Mouse (Mus musculus): ENCODE data around the gene Fyco1. TPM values are rescaled to one million over a fixed set of nuclear protein-coding genes. Genes with fewer than 3 reads are reported as not detected.

The Fyco1 gene
- polyA plus RNA-seq, 1 experiment from 2014 or later: 3.8 TPM

DNA sequence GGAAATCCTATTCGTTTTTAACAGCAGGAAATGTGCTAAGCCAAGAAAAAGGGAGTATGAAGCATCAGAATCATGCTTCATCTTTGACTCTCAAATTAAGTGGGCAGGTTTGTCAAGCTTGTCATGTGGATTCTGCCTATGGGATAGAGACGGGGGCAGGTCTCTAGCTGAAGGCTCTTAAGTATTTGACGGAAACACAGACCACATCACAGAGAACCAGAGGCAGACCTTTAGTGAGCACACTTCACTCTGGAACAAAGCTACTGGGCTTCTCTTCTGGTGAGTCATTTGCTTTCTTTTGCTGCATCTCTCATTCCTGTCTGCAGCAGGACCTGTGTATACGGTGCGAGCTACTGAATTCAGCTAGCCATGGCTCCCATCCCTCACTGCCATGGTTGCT, 45.4 kb downstream of the Fyco1 start, which contains the start of gene Cxcr6:
Gene Cxcr6 (plus strand): TSS at position 209 of the 400 bp plus-strand sequence.
- no peak for ATAC-seq
- Histone ChIP-seq H3K9ac (ENCODE audit: low read depth, low read length) (no peak within 1 kb of the TSS), H3K4me3 (ENCODE audit: low read depth, low read length) (no peak within 1 kb of the TSS), H3K27me3 (replicated peaks; ENCODE audit: control insufficient read depth, insufficient read depth, low read length) (no peaks in the 10 kb centered on the region), H3K4me2 (replicated peaks; ENCODE audit: low read depth) (no peak within 1 kb of the TSS), H3K9me3 (ENCODE audit: control insufficient read depth) (no peaks in the 10 kb centered on the region), H3K36me3 (ENCODE audit: control insufficient read depth, insufficient read depth) (peaks cover 40% of the 10 kb centered on the region), H3K27ac (ENCODE audit: low read depth, low read length) (no peak within 1 kb of the TSS), H3K4me1 (replicated peaks; ENCODE audit: control insufficient read depth, insufficient read depth, low read length) (no peaks in the 10 kb centered on the region)
- TF ChIP-seq CTCF (IDR thresholded peaks at IDR 0.05; ENCODE audit: low read depth): no peak
- 97% methylated on average over 5 of the region's 5 CpGs for WGBS

DNA sequence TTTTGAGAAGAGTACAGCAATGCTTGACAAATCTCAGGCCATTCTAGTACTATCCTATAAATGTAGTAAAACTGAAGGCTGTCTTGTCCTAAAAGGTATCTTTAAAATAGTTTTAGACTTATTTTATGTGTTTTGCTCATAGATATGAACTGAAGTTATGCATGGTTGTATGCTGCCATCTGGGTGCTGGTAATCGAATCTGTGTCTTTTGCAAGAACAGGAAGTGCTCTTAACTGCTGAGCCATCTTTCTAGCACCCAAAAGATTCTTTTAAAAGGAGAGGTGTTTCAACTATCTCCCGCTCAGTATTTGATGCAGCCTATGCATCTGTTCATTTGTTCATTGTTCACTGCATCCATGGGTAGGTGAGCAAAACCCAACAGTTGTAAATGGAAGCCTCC, 46.5 kb downstream of the Fyco1 start:
- Histone ChIP-seq H3K4me3 (ENCODE audit: low read depth, low read length) (no peak overlapping the region), H3K27me3 (replicated peaks; ENCODE audit: control insufficient read depth, insufficient read depth, low read length) (no peaks in the 10 kb centered on the region), H3K36me3 (ENCODE audit: control insufficient read depth, insufficient read depth) (peaks cover 40% of the 10 kb centered on the region), H3K4me2 (replicated peaks; ENCODE audit: low read depth) (no peak overlapping the region), H3K27ac (ENCODE audit: low read depth, low read length) (no peak overlapping the region), H3K9me3 (ENCODE audit: control insufficient read depth) (no peaks in the 10 kb centered on the region), H3K9ac (ENCODE audit: low read depth, low read length) (no peak overlapping the region), H3K4me1 (replicated peaks; ENCODE audit: control insufficient read depth, insufficient read depth, low read length) (no peaks in the 10 kb centered on the region)
- no peak for TF ChIP-seq CTCF (IDR thresholded peaks at IDR 0.05; ENCODE audit: low read depth)
- no peak for ATAC-seq
- WGBS: 89% methylated on average over 2 of the region's 2 CpGs

DNA sequence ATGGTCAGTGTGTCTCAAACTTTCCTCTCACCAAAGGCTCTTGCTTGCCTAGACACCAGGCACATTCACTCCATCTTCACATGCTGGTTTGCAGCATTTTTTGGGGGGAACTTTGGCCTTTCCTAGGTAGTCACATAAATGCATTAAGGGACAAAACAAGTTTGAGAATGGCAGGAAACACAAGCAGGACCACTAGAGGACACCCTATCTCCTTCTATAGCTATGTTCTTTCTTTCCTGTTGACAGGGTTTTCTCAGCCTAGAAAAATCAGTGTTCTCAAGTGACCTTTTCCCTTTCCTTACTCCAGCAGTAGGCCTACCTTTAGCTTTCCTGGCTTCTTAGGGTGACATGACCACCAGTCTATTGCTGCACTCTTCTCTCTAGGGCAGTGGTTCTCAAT, 48.8 kb downstream of the Fyco1 start:
- H3K36me3 ChIP-seq (ENCODE audit: control insufficient read depth, insufficient read depth): peaks cover 49% of the 10 kb centered on the region
- H3K4me2 ChIP-seq (replicated peaks; ENCODE audit: low read depth): no peak overlapping the region
- no peak overlapping the region for H3K27ac ChIP-seq (ENCODE audit: low read depth, low read length)
- TF ChIP-seq CTCF (IDR thresholded peaks at IDR 0.05; ENCODE audit: low read depth): 0 out of 2 replicates have a peak, but pooled peaks have one; percentile 12
- no peaks in the 10 kb centered on the region for H3K27me3 ChIP-seq (replicated peaks; ENCODE audit: control insufficient read depth, insufficient read depth, low read length)
- no peaks in the 10 kb centered on the region for H3K9me3 ChIP-seq (ENCODE audit: control insufficient read depth)
- H3K4me3 ChIP-seq (ENCODE audit: low read depth, low read length): no peak overlapping the region
- no peak overlapping the region for H3K9ac ChIP-seq (ENCODE audit: low read depth, low read length)
- ATAC-seq: no peak
- H3K4me1 ChIP-seq (replicated peaks; ENCODE audit: control insufficient read depth, insufficient read depth, low read length): no peaks in the 10 kb centered on the region

DNA sequence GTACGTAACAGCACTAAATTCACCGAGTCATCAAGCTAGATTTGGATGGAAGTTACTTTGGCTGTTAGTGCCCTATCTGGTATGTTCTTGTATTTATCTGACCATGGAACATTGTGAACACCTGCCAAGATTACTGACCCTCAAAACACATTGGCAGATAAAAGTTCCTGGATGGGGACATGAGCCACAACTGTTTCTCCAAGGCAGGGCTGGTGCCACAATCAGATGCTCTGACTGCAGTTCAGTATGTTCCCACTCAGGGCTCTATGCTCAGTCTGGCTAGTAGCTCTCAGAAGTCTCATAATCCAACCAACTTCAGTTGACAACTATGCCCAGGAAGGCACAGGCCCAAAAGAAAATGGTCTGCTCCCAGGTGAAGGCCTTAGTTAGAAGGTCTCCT, 49.3 kb downstream of the Fyco1 start:
- ATAC-seq: no peak
- 94% methylated on average over 2 of the region's 2 CpGs for WGBS
- peaks cover 54% of the 10 kb centered on the region for H3K36me3 ChIP-seq (ENCODE audit: control insufficient read depth, insufficient read depth)
- no peak overlapping the region for H3K9ac ChIP-seq (ENCODE audit: low read depth, low read length)
- no peak overlapping the region for H3K27ac ChIP-seq (ENCODE audit: low read depth, low read length)
- no peak overlapping the region for H3K4me2 ChIP-seq (replicated peaks; ENCODE audit: low read depth)
- no peaks in the 10 kb centered on the region for H3K4me1 ChIP-seq (replicated peaks; ENCODE audit: control insufficient read depth, insufficient read depth, low read length)
- no peaks in the 10 kb centered on the region for H3K9me3 ChIP-seq (ENCODE audit: control insufficient read depth)
- no peak overlapping the region for H3K4me3 ChIP-seq (ENCODE audit: low read depth, low read length)
- no peak for TF ChIP-seq CTCF (IDR thresholded peaks at IDR 0.05; ENCODE audit: low read depth)
- H3K27me3 ChIP-seq (replicated peaks; ENCODE audit: control insufficient read depth, insufficient read depth, low read length): no peaks in the 10 kb centered on the region

DNA sequence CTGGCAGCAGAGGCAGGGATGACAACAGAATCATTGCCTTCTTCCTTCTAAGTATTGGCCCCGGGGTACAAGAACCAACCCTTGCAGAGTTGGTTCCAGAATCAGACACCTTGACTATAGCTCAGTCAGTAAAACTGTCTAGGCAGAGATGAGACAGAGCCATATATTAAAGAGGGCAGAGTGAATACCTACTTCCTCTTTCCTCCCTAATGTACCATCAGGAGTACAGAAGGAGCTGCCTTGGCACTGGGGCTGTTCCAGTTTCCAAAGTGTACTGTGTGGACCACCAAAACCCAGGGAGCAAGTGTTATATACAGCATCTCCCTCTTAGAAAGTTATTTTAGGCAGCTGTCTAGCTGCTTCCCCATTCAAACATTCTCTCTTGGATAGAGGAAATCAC, 50.2 kb downstream of the Fyco1 start:
- no peak for ATAC-seq
- no peak for TF ChIP-seq CTCF (IDR thresholded peaks at IDR 0.05; ENCODE audit: low read depth)
- Histone ChIP-seq H3K4me3 (ENCODE audit: low read depth, low read length) (no peak overlapping the region), H3K27me3 (replicated peaks; ENCODE audit: control insufficient read depth, insufficient read depth, low read length) (no peaks in the 10 kb centered on the region), H3K27ac (ENCODE audit: low read depth, low read length) (no peak overlapping the region), H3K36me3 (ENCODE audit: control insufficient read depth, insufficient read depth) (peaks cover 62% of the 10 kb centered on the region), H3K9ac (ENCODE audit: low read depth, low read length) (no peak overlapping the region), H3K4me2 (replicated peaks; ENCODE audit: low read depth) (no peak overlapping the region), H3K4me1 (replicated peaks; ENCODE audit: control insufficient read depth, insufficient read depth, low read length) (no peaks in the 10 kb centered on the region), H3K9me3 (ENCODE audit: control insufficient read depth) (no peaks in the 10 kb centered on the region)
- 96% methylated on average over 1 of the region's 1 CpGs for WGBS

DNA sequence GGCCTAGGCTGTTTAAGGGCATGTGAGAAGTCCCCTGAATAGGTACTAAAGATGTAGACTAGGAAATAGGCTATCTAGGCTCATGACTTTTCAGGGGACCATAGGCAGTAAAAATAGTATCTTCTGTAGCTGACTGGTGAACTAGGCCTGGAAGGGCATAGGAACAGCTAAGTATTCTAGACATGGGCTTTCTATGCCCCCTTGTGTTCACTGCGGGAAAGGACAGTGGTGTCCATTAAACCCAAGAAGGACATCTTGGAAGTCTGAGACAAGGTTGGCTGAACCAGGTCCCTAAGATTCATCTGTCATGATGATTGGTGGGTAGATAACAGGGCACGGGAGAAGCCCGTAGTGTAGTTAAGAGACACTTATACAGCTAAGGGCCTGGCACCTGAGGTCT, 55.5 kb downstream of the Fyco1 start:
- Histone ChIP-seq H3K27me3 (replicated peaks; ENCODE audit: control insufficient read depth, insufficient read depth, low read length) (no peaks in the 10 kb centered on the region), H3K4me3 (ENCODE audit: low read depth, low read length) (no peak overlapping the region), H3K27ac (ENCODE audit: low read depth, low read length) (no peak overlapping the region), H3K9ac (ENCODE audit: low read depth, low read length) (no peak overlapping the region), H3K36me3 (ENCODE audit: control insufficient read depth, insufficient read depth) (peaks cover 81% of the 10 kb centered on the region), H3K9me3 (ENCODE audit: control insufficient read depth) (no peaks in the 10 kb centered on the region), H3K4me1 (replicated peaks; ENCODE audit: control insufficient read depth, insufficient read depth, low read length) (no peaks in the 10 kb centered on the region), H3K4me2 (replicated peaks; ENCODE audit: low read depth) (no peak overlapping the region)
- ATAC-seq: no peak
- TF ChIP-seq CTCF (IDR thresholded peaks at IDR 0.05; ENCODE audit: low read depth): peak; percentile 85
- WGBS: 54% methylated on average over 3 of the region's 3 CpGs
